8 mouse cellular contexts compared by ENCODE assay signal in the genomic region with DNA sequence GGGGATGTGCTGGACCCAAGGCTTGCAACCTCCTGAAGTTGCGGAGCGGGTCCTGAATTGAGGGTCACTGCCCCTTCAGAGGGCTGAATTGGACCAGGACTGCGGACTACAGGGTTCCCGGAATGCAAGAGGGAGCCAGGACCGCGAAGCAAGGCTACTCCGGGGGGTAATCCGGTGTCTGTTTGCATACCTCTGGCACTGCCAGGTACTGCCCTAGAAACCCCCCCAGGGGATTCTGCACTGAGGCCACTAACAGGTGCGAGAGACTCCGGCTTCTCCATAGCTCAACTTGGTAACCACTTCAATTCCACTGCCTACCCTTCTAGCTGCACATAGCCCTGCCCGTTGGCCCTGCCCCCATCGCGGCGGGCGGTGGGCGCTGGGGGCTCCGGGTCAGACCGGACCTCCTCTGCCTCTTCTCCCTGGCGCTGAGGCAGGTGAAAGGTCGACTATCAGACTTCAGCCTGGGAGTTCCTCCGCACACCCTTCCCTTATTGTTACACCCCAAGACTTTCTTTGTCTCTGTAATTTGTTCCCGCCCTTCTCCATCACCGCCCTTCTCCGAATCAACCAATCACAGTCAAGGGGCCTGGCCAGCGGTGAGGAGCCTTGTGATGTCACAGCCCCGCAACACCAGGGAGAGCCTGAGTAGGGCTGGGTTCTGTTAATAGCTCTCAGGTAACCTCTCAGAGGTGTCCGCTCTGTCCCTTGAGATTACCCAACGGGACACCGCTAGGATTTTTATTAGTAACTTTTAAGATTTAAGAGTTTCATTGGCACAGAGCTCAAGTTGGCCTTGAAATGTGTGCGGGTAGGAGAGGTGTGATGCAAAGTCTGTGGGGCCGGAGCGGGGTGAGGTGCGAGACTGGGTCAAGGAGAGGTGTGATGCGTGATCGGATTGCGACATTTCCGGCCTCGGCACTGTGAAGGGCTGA. TPM values are rescaled to one million over a fixed set of nuclear protein-coding genes. Genes with fewer than 3 reads are reported as not detected.
DNase-seq lines count a peak whose midpoint lies in the region; ATAC-seq lines count a peak whose summit lies in the region.

A gene (minus strand): TSS at position 517 of the 935 bp plus-strand sequence.
A gene (plus strand): TSS at position 602 of the 935 bp plus-strand sequence.

- no peaks in the 10 kb centered on the region for H3K27me3 ChIP-seq in hindbrain, embryonic 16.5 days (replicated peaks; ENCODE audit: control insufficient read depth, insufficient read depth, low read length)

- peak within 1 kb of the TSS; percentile 88 for H3K4me2 ChIP-seq in hindbrain, embryonic 16.5 days (ENCODE audit: low read length)

- peak; percentile 98 for DNase-seq in WW6 (ENCODE audit: low read depth, low spot score)
- peak; percentile 85 to 87 for DNase-seq in cerebellum, postnatal 36 days
- DNase-seq in gastrocnemius, adult 18-20 months (ENCODE audit: low spot score): peak; percentile 92
- peak; percentile 82 to 89 for DNase-seq in left cerebral cortex, adult 18-20 months (ENCODE audit: low spot score in 2 of 2)
- peak; percentile 93 for DNase-seq in right cerebral cortex, adult 18-20 months
- DNase-seq in urinary bladder, postnatal 25 days (ENCODE audit: low spot score): peak; percentile 76

- peak within 1 kb of the TSS; percentile 92 for H3K4me3 ChIP-seq in hindbrain, embryonic 16.5 days (ENCODE audit: low read length)
- peak within 1 kb of the TSS; percentile 69 for H3K4me3 ChIP-seq in macrophage (ENCODE audit: inconsistent target)

- peak within 1 kb of the TSS; percentile 94 for H3K9ac ChIP-seq in hindbrain, embryonic 16.5 days (ENCODE audit: low read depth, low read length)

- peaks cover 17% of the 10 kb centered on the region for H3K4me1 ChIP-seq in hindbrain, embryonic 16.5 days (ENCODE audit: control insufficient read depth, insufficient read depth, low read depth, low read length)

- H3K36me3 ChIP-seq in hindbrain, embryonic 16.5 days (ENCODE audit: control insufficient read depth, insufficient read depth, low read length): peaks cover 10% of the 10 kb centered on the region
- H3K36me3 ChIP-seq in macrophage (ENCODE audit: inconsistent target): peaks cover 22% of the 10 kb centered on the region

- ATAC-seq in hindbrain, embryonic 16.5 days: peak; percentile 95

- H3K27ac ChIP-seq in hindbrain, embryonic 16.5 days (ENCODE audit: low read depth, low read length): peak within 1 kb of the TSS; percentile 97
- peak within 1 kb of the TSS; percentile 87 for H3K27ac ChIP-seq in macrophage

- H3K9me3 ChIP-seq in hindbrain, embryonic 16.5 days (ENCODE audit: control insufficient read depth, low read length): no peaks in the 10 kb centered on the region

- no peaks in the 10 kb centered on the region; the same call in 1 of the 2 replicates for H3K79me2 ChIP-seq in macrophage (ENCODE audit: inconsistent target)

- 0% methylated on average over 38 of the region's 38 CpGs for WGBS in hindbrain, embryonic 16.5 days
- WGBS in macrophage (ENCODE audit: missing documents): under 1% methylated on average over 38 of the region's 38 CpGs

RNA-seq across cellular contexts. Expression of the first gene that starts in this region (rescaled TPM):
- total RNA-seq in gastrocnemius, adult 18-20 months (2021): under 1 TPM; 0.24 to 0.25 TPM
- 5.5 and 6.3 TPM in 2 replicates for polyA plus RNA-seq in hindbrain, embryonic 16.5 days (2015; fragmentation: Nextera tagmentation; extraction: Ambion mirVana)
- total RNA-seq in left cerebral cortex, adult 18-20 months (2021): under 1 TPM; 0.35 to 0.72 TPM
- total RNA-seq in macrophage (2018; cell fraction: chromatin; rRNA removed): 1 to 10 TPM in 2 of 26 experiments, under 1 TPM in 1, not detected in 23; 0.55 to 1.3 (median 1.2) TPM
- total RNA-seq in macrophage (2018; cell fraction: cytosol; rRNA removed): under 1 TPM in 8 of 26 experiments, not detected in 18; 0.05 to 0.19 (median 0.11) TPM
- 1 to 10 TPM in 1 of 26 experiments, not detected in 25; 1.1 TPM for total RNA-seq in macrophage (2018; cell fraction: nucleus; rRNA removed)
- not detected in 3 replicates for polyA plus RNA-seq in macrophage (2018)

RNA-seq across cellular contexts. Expression of the second gene that starts in this region (rescaled TPM):
- 10 to 100 TPM; 25.9 to 27.4 TPM for total RNA-seq in gastrocnemius, adult 18-20 months (2021)
- 17.8 and 19.0 TPM in 2 replicates for polyA plus RNA-seq in hindbrain, embryonic 16.5 days (2015; fragmentation: Nextera tagmentation; extraction: Ambion mirVana)
- total RNA-seq in left cerebral cortex, adult 18-20 months (2021): 100 to 1,000 TPM; 116 to 118 TPM
- total RNA-seq in macrophage (2018; cell fraction: chromatin; rRNA removed): 100 to 1,000 TPM in 8 of 26 experiments, 10 to 100 TPM in 18; 15.8 to 173 (median 76.4) TPM
- total RNA-seq in macrophage (2018; cell fraction: cytosol; rRNA removed): 10 to 100 TPM in 25 of 26 experiments, 1 to 10 TPM in 1; 6.2 to 23.8 (median 16.5) TPM
- total RNA-seq in macrophage (2018; cell fraction: nucleus; rRNA removed): 10 to 100 TPM; 14.3 to 66.7 (median 40.0) TPM
- 14.9 to 19.2 TPM (median 15.6 TPM) in 3 replicates for polyA plus RNA-seq in macrophage (2018)

Comparison
In these comparisons a context has a peak if more than half of its experiments do, and no peak if none do; other contexts are left out.
1. Peak in every context shown above with its lines: DNase-seq, ATAC-seq, H3K4me3 ChIP-seq and H3K27ac ChIP-seq.
2. RNA of the second gene that starts in this region (total RNA-seq): 116 to 118 TPM in left cerebral cortex, adult 18-20 months; 25.9 to 27.4 TPM in gastrocnemius, adult 18-20 months; every median in the first group is over 4 times any median in the second.